ENCODE assay signal across 9 mouse cellular contexts in the genomic region with DNA sequence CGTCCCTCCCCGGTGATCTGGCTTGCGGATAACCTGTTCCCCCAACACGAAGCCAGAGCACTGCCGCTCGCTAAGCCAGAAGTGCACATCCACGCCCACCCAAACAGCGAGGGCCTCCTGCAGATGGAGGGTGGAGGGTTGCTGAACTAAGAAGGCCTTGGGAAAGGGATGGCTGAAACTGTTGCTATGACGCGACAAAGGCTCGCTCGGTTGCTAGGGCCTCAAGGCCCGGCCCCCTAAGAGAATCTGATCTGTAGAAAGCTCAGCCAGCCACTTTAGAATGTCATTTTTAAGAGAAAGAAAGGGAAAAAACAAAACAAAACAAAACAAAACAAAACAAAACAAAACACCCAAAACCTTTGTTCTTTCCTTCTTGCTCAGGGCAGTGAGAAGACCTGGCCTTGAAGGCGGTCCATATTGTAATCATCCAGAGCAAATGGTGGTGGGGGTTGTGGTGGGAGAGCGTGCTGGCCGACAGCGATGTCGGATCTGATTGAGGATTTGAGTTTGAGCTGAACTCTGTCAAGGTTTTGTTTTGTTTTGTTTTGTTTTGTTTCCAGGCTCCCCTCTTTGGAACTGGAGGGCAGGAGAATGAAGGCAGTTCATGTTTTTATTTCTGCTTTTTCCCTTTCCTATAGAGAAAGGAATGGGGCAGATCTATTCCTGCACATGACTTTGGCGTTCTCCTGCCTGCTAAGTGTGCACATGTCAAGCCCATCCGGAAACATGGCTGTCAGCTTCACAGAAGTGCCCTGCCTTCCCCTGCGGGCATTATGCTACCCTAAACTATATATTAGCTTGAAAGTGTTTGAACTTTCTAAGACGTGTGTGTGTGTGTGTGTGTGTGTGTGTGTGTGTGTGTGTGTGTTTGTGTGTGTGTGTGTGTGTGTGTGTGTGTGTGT. TPM values are rescaled to one million over a fixed set of nuclear protein-coding genes. Genes with fewer than 3 reads are reported as not detected.
DNase-seq lines count a peak whose midpoint lies in the region; ATAC-seq and TF ChIP-seq lines count a peak whose summit lies in the region.
"Had no signal": no experiment of that assay in that cellular context is flagged by ENCODE, and none has a peak within 500 bp of the region (broad histone marks: within the 10 kb centered on the region; RNA-seq: fewer than 3 reads in every experiment).

Gene Ccdc81 (minus strand): TSS at position 188 of the 902 bp plus-strand sequence.

- peak; percentile 73 for DNase-seq in kidney, postnatal 0 days (ENCODE audit: low spot score)
- DNase-seq in kidney, postnatal 25 days: no peak
- DNase-seq in embryo, embryonic 9.5 days (ENCODE audit: extremely low spot score): peak; percentile 34
- no peak for DNase-seq in thymus, postnatal 4 days
- DNase-seq in cerebellum, postnatal 25 days: no peak

- no peak within 1 kb of the TSS for H3K9ac ChIP-seq in kidney, postnatal 0 days (ENCODE audit: low read depth, low read length)
- no peak within 1 kb of the TSS for H3K9ac ChIP-seq in hindbrain, embryonic 15.5 days
- 0 out of 2 replicates have a peak within 1 kb of the TSS, but pooled peaks have one; percentile 38 for H3K9ac ChIP-seq in neural tube, embryonic 13.5 days

- no peaks in the 10 kb centered on the region for H3K4me1 ChIP-seq in kidney, postnatal 0 days (replicated peaks; ENCODE audit: insufficient read depth, low read length)
- peaks cover 7% of the 10 kb centered on the region; the same call in 1 of the 2 replicates for H3K4me1 ChIP-seq in hindbrain, embryonic 15.5 days (replicated peaks)
- peaks cover 6% of the 10 kb centered on the region for H3K4me1 ChIP-seq in neural tube, embryonic 13.5 days (replicated peaks)

- no peaks in the 10 kb centered on the region for H3K27me3 ChIP-seq in kidney, postnatal 0 days (ENCODE audit: insufficient read depth, low read length)
- H3K27me3 ChIP-seq in hindbrain, embryonic 15.5 days: no peaks in the 10 kb centered on the region
- no peaks in the 10 kb centered on the region for H3K27me3 ChIP-seq in neural tube, embryonic 13.5 days

- H3K27ac ChIP-seq in kidney, postnatal 0 days: no peak within 1 kb of the TSS
- no peak within 1 kb of the TSS for H3K27ac ChIP-seq in hindbrain, embryonic 15.5 days (replicated peaks)
- no peak within 1 kb of the TSS for H3K27ac ChIP-seq in neural tube, embryonic 13.5 days (replicated peaks)

- WGBS in kidney, postnatal 0 days: 28% methylated on average over 22 of the region's 22 CpGs
- 27% methylated on average over 22 of the region's 22 CpGs for WGBS in hindbrain, embryonic 15.5 days
- WGBS in neural tube, embryonic 13.5 days: 41% methylated on average over 22 of the region's 22 CpGs

- 0 out of 2 replicates have a peak within 1 kb of the TSS, but pooled peaks have one; percentile 0 for H3K4me3 ChIP-seq in kidney, postnatal 0 days (replicated peaks; ENCODE audit: low read depth, low read length)
- 0 out of 2 replicates have a peak within 1 kb of the TSS, but pooled peaks have one; percentile 8 for H3K4me3 ChIP-seq in hindbrain, embryonic 15.5 days
- no peak within 1 kb of the TSS for H3K4me3 ChIP-seq in neural tube, embryonic 13.5 days
- H3K4me3 ChIP-seq: erythroblast, embryonic 14.5 days had no signal

- H3K9me3 ChIP-seq in kidney, postnatal 0 days (replicated peaks; ENCODE audit: low read length): no peaks in the 10 kb centered on the region
- no peaks in the 10 kb centered on the region for H3K9me3 ChIP-seq in hindbrain, embryonic 15.5 days
- H3K9me3 ChIP-seq in neural tube, embryonic 13.5 days: no peaks in the 10 kb centered on the region

- H3K36me3 ChIP-seq in kidney, postnatal 0 days (ENCODE audit: insufficient read depth, low read length): no peaks in the 10 kb centered on the region
- H3K36me3 ChIP-seq in hindbrain, embryonic 15.5 days: no peaks in the 10 kb centered on the region
- H3K36me3 ChIP-seq in neural tube, embryonic 13.5 days: no peaks in the 10 kb centered on the region

- ATAC-seq in kidney, postnatal 0 days (replicated peaks; ENCODE audit: low FRiP score, low read depth): no peak
- ATAC-seq in hindbrain, embryonic 15.5 days (ENCODE audit: low FRiP score, low read depth): peak; percentile 84; the same call in 1 of the 2 replicates
- 0 out of 2 replicates have a peak, but pooled peaks have one; percentile 50 for ATAC-seq in neural tube, embryonic 13.5 days (ENCODE audit: low read depth)
- no peak for ATAC-seq in activated CD4-positive, CD25-positive, alpha-beta regulatory T cell, adult 4 months

- TF ChIP-seq CTCF in kidney, postnatal 0 days (IDR thresholded peaks at IDR 0.05; ENCODE audit: low read depth): no peak

- peak within 1 kb of the TSS; percentile 37 for H3K4me2 ChIP-seq in kidney, postnatal 0 days (ENCODE audit: low read length)
- H3K4me2 ChIP-seq in hindbrain, embryonic 15.5 days: peak within 1 kb of the TSS; percentile 44
- peak within 1 kb of the TSS; percentile 11; the same call in 1 of the 2 replicates for H3K4me2 ChIP-seq in neural tube, embryonic 13.5 days

RNA-seq across cellular contexts. Expression of gene Ccdc81, which starts in this region (rescaled TPM):
- 0.09 and 0.21 TPM in 2 replicates for polyA plus RNA-seq in kidney, postnatal 0 days (2015; fragmentation: Nextera tagmentation; extraction: Ambion mirVana)
- 1.1 TPM in 2 replicates for polyA plus RNA-seq in hindbrain, embryonic 15.5 days (2015; fragmentation: Nextera tagmentation; extraction: Ambion mirVana)
- polyA plus RNA-seq in neural tube, embryonic 13.5 days (2015; fragmentation: Nextera tagmentation; extraction: Ambion mirVana): 0.14 and 0.24 TPM in 2 replicates
- not detected for polyA plus RNA-seq in activated CD4-positive, CD25-positive, alpha-beta regulatory T cell, adult 4 months (2017; shearing (Covaris generic))
- polyA plus RNA-seq: erythroblast, embryonic 14.5 days had no signal

Comparison
In these comparisons a context has a peak if more than half of its experiments do, and no peak if none do; other contexts are left out.
1. Peak in DNase-seq, H3K4me3 ChIP-seq and H3K4me2 ChIP-seq in kidney, postnatal 0 days; RNA of the gene not detected or under 1 TPM.
2. Peak in ATAC-seq, H3K9ac ChIP-seq and H3K4me2 ChIP-seq in neural tube, embryonic 13.5 days; RNA of the gene not detected or under 1 TPM.